Mouse (Mus musculus) ES-Bruce4 (cell line): ENCODE measurements around the gene Btg3. TPM values are rescaled to one million over a fixed set of nuclear protein-coding genes. Genes with fewer than 3 reads are reported as not detected.

Experiments
- H3K27ac ChIP-seq: 2 replicates; pipeline ENCODE4 v1.5.1; 2012; ENCODE audit warnings: low read length, inconsistent platforms; ENCODE audit not compliant: insufficient read depth
- H3K27me3 ChIP-seq: 2 replicates; pipeline ENCODE4 v1.6.1; 2012; ENCODE audit warnings: mild to moderate bottlenecking, low read length, inconsistent platforms; ENCODE audit not compliant: control insufficient read depth, poor library complexity, insufficient read depth, severe bottlenecking
- H3K36me3 ChIP-seq: 2 replicates; pipeline ENCODE4 v1.6.1; 2012; ENCODE audit warnings: inconsistent platforms, mild to moderate bottlenecking, low read length, moderate library complexity; ENCODE audit not compliant: control insufficient read depth, poor library complexity, insufficient read depth, severe bottlenecking
- H3K4me1 ChIP-seq: one replicate; pipeline ENCODE4 v1.8.1; 2011; ENCODE audit warnings: low read length; ENCODE audit not compliant: control insufficient read depth, insufficient read depth
- H3K4me3 ChIP-seq: 2 replicates; pipeline ENCODE4 v1.5.1; 2011; ENCODE audit warnings: low read depth, mild to moderate bottlenecking, low read length
- H3K9ac ChIP-seq: 2 replicates; pipeline ENCODE4 v1.6.1; 2012; ENCODE audit warnings: low read depth, mild to moderate bottlenecking, inconsistent platforms; ENCODE audit not compliant: poor library complexity, severe bottlenecking
- H3K9me3 ChIP-seq: replicated peaks from 2 replicates; pipeline ENCODE4 v1.6.1; 2012; ENCODE audit warnings: mild to moderate bottlenecking, low read length, inconsistent platforms; ENCODE audit not compliant: control insufficient read depth, poor library complexity, insufficient read depth, severe bottlenecking
- CTCF ChIP-seq: IDR thresholded peaks from one replicate; pipeline ENCODE4 v1.8.1; 2011; ENCODE audit warnings: low read depth, low read length
- EP300 ChIP-seq: IDR thresholded peaks from 2 replicates; pipeline ENCODE4 v1.6.1; 2011; ENCODE audit warnings: low read depth, low read length; ENCODE audit not compliant: insufficient read depth
- POLR2A ChIP-seq: IDR thresholded peaks from one replicate; pipeline ENCODE4 v1.8.1; 2011; ENCODE audit warnings: low read length; ENCODE audit not compliant: insufficient read depth
- polyA plus RNA-seq: library from polyadenylated mRNA; stranded (reverse); fragments of >200 nt; gene quantifications from 2 replicates; pipeline ENCODE4 v1.2.4, GENCODE M21; 2011; ENCODE audit warnings: low read depth; ENCODE audit not compliant: missing spikeins, insufficient read depth, insufficient read length

The Btg3 gene
- polyA plus RNA-seq, 1 experiment, result 53.3 TPM

- no peak overlapping the region for H3K9ac ChIP-seq
- no peaks in the 10 kb centered on the region for H3K4me1 ChIP-seq
- H3K4me3 ChIP-seq, result no peak overlapping the region
- H3K36me3 ChIP-seq, result no peaks in the 10 kb centered on the region; the same call in 1 of the 2 replicates
- TF ChIP-seq EP300 (no peak), CTCF (no peak), POLR2A (no peak)
- no peaks in the 10 kb centered on the region for H3K9me3 ChIP-seq
- H3K27ac ChIP-seq, result no peak overlapping the region
- H3K27me3 ChIP-seq, result no peaks in the 10 kb centered on the region
These were observed 34.2 kb downstream of the Btg3 start for GRCm38 (mm10) chr16:78342767-78343166.

- Histone ChIP-seq H3K27me3 (no peaks in the 10 kb centered on the region), H3K9ac (no peak overlapping the region), H3K27ac (no peak overlapping the region), H3K4me3 (no peak overlapping the region), H3K36me3 (no peaks in the 10 kb centered on the region; the same call in 1 of the 2 replicates), H3K9me3 (no peaks in the 10 kb centered on the region), H3K4me1 (no peaks in the 10 kb centered on the region)
- TF ChIP-seq POLR2A (no peak), EP300 (no peak), CTCF (no peak)
These were observed 35.6 kb downstream of the Btg3 start for GRCm38 (mm10) chr16:78341356-78341755.

GRCm38 (mm10) chr16:78337226-78337625 lies 39.8 kb downstream of the Btg3 start:
- H3K27ac ChIP-seq, result no peak overlapping the region
- peaks cover 14% of the 10 kb centered on the region for H3K36me3 ChIP-seq
- no peaks in the 10 kb centered on the region for H3K27me3 ChIP-seq

GRCm38 (mm10) chr16:78327999-78328398 lies 49.0 kb downstream of the Btg3 start:
- Histone ChIP-seq H3K9me3 (no peaks in the 10 kb centered on the region), H3K27ac (no peak overlapping the region), H3K27me3 (no peaks in the 10 kb centered on the region), H3K4me1 (no peaks in the 10 kb centered on the region), H3K4me3 (no peak overlapping the region), H3K9ac (no peak overlapping the region), H3K36me3 (peaks cover 8% of the 10 kb centered on the region)
- TF ChIP-seq CTCF (no peak), POLR2A (no peak), EP300 (no peak)

More at GRCm38 (mm10) chr16:78337226-78337625, 39.8 kb downstream of the Btg3 start:
- H3K4me3 ChIP-seq, result no peak overlapping the region
- TF ChIP-seq EP300, result no peak
- no peak for TF ChIP-seq CTCF
- no peak for TF ChIP-seq POLR2A
- H3K4me1 ChIP-seq, result no peaks in the 10 kb centered on the region
- H3K9ac ChIP-seq, result no peak overlapping the region
- H3K9me3 ChIP-seq, result no peaks in the 10 kb centered on the region

- H3K9me3 ChIP-seq, result no peaks in the 10 kb centered on the region
- TF ChIP-seq CTCF (no peak), EP300 (no peak), POLR2A (no peak)
- H3K4me3 ChIP-seq, result no peak overlapping the region
- H3K9ac ChIP-seq, result no peak overlapping the region
- H3K27me3 ChIP-seq, result no peaks in the 10 kb centered on the region
- H3K36me3 ChIP-seq, result peaks cover 8% of the 10 kb centered on the region
- no peak overlapping the region for H3K27ac ChIP-seq
- no peaks in the 10 kb centered on the region for H3K4me1 ChIP-seq
These were observed 49.4 kb downstream of the Btg3 start for GRCm38 (mm10) chr16:78327562-78327961.

- Histone ChIP-seq H3K27me3 (no peaks in the 10 kb centered on the region), H3K36me3 (peaks cover 8% of the 10 kb centered on the region), H3K9me3 (no peaks in the 10 kb centered on the region), H3K9ac (no peak overlapping the region), H3K4me1 (no peaks in the 10 kb centered on the region), H3K4me3 (no peak overlapping the region), H3K27ac (no peak overlapping the region)
- TF ChIP-seq CTCF (no peak), POLR2A (no peak), EP300 (no peak)
These were observed 50.8 kb downstream of the Btg3 start for GRCm38 (mm10) chr16:78325972-78326848.
